Mouse (Mus musculus) liver, postnatal 0 days (tissue): Measurements from ENCODE around the gene BC024978. TPM values are rescaled to one million over a fixed set of nuclear protein-coding genes. Genes with fewer than 3 reads are reported as not detected.
"Not testable (repeated sequence)": the region's sequence is repeated elsewhere in the genome, so short reads cannot be mapped to it uniquely, and the experiment has no call there.

Experiments
- ATAC-seq: fragments of 200-750 bp; cut with Nextera tagmentation; 2 replicates; pipeline ENCODE4 v1.8.0; 2017; ENCODE audit warnings: mild to moderate bottlenecking, moderate library complexity
- DNase-seq: peaks from one replicate; pipeline ENCODE4 v3.0.0-alpha.2; 2016
- H3K27ac ChIP-seq: fragments of 300-500 bp; sonication (generic); 2 replicates; pipeline ENCODE4 v1.5.1; 2014; ENCODE audit warnings: antibody characterized with exemption, moderate library complexity, mild to moderate bottlenecking, low read depth
- H3K27me3 ChIP-seq: fragments of 300-500 bp; sonication (generic); 2 replicates; pipeline ENCODE4 v1.6.1; 2014; ENCODE audit warnings: low read length, control low read depth, mixed read lengths; ENCODE audit not compliant: insufficient read depth
- H3K36me3 ChIP-seq: fragments of 300-500 bp; sonication (generic); replicated peaks from 2 replicates; pipeline ENCODE4 v1.6.1; 2014; ENCODE audit warnings: mild to moderate bottlenecking, control low read depth, low read length, moderate library complexity, mixed read lengths; ENCODE audit not compliant: insufficient read depth
- H3K4me1 ChIP-seq: fragments of 300-500 bp; sonication (generic); 2 replicates; pipeline ENCODE4 v1.6.1; 2014; ENCODE audit warnings: antibody characterized with exemption, mild to moderate bottlenecking, control low read depth; ENCODE audit not compliant: insufficient read depth
- H3K4me2 ChIP-seq: fragments of 300-500 bp; sonication (generic); 2 replicates; pipeline ENCODE4 v1.6.1; 2014; ENCODE audit warnings: low read depth, mild to moderate bottlenecking, low read length, moderate library complexity, mixed read lengths
- H3K4me3 ChIP-seq: fragments of 300-500 bp; sonication (generic); 2 replicates; pipeline ENCODE4 v1.5.1; 2014; ENCODE audit warnings: low read depth, low read length
- H3K9ac ChIP-seq: fragments of 300-500 bp; sonication (generic); replicated peaks from 2 replicates; pipeline ENCODE4 v1.6.1; 2014; ENCODE audit warnings: mild to moderate bottlenecking, moderate library complexity
- H3K9me3 ChIP-seq: fragments of 300-500 bp; sonication (generic); 2 replicates; pipeline ENCODE4 v1.6.1; 2016; ENCODE audit warnings: mild to moderate bottlenecking, control low read depth, low read length, mixed read lengths
- CTCF ChIP-seq: sonication (generic); IDR thresholded peaks from 2 replicates; pipeline ENCODE4 v1.5.1; 2016; ENCODE audit warnings: antibody characterized with exemption, low read depth
- EP300 ChIP-seq: IDR thresholded peaks from 2 replicates; pipeline ENCODE4 v1.6.1; 2016; ENCODE audit warnings: antibody characterized with exemption, low read depth, mild to moderate bottlenecking
- WGBS: fragments of 180-500 bp; shearing (Covaris S2); extraction: QIAGEN DNeasy Blood & Tissue Kit; methylation state at CpG from one replicate; pipeline ENCODE4 v1.1.7; 2014; ENCODE audit not compliant: insufficient replicate concordance; 5-methylcytosine and 5-hydroxymethylcytosine counted together
- polyA plus RNA-seq: library from polyadenylated mRNA; unstranded; fragments of >200 nt; fragmentation: Nextera tagmentation; extraction: Ambion mirVana; gene quantifications from 2 replicates; pipeline ENCODE4 v1.2.1, GENCODE M21; 2015

Gene BC024978
- polyA plus RNA-seq, 1 experiment from 2014 or later = 1.00 TPM

GRCm38 (mm10) chr7:27233300-27233699, 37.7 kb downstream of the BC024978 start:
- no peak for ATAC-seq
- Histone ChIP-seq H3K27me3 (no peaks in the 10 kb centered on the region), H3K4me2 (peak overlapping the region; percentile 68), H3K4me3 (peak overlapping the region; percentile 66), H3K4me1 (peaks cover 7% of the 10 kb centered on the region), H3K9ac (peak overlapping the region; percentile 59), H3K27ac (peak overlapping the region; percentile 58; the same call in 1 of the 2 replicates), H3K9me3 (no peaks in the 10 kb centered on the region), H3K36me3 (no peaks in the 10 kb centered on the region)
- TF ChIP-seq CTCF = no peak
- no peak for TF ChIP-seq EP300
- WGBS = 6% methylated on average over 5 of the region's 6 CpGs
- DNase-seq = no peak

DNA sequence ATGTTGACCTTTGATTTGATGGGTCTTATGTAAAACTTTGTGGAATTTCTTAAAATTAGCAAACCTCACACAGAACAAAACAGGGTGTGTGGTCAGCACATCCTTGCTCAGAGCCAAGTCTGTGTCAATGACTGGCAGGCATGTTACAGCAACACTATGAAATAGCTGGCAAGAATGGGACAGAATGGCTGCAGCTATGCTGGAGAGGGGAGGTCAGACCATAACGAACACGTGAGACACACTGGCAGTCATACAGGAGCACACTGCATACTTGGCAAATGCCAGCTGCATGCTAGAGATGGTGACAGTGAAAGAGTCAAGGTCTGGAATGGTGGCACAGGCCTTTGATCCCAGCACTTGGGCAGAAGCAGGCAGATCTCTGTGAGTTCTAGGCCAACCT, 40.1 kb downstream of the BC024978 start:
- no peaks in the 10 kb centered on the region for H3K9me3 ChIP-seq
- peaks cover 9% of the 10 kb centered on the region; the same call in 1 of the 2 replicates for H3K36me3 ChIP-seq
- no peak overlapping the region for H3K27ac ChIP-seq
- DNase-seq = no peak
- WGBS = 90% methylated on average over 2 of the region's 2 CpGs
- no peak overlapping the region for H3K4me2 ChIP-seq
- H3K27me3 ChIP-seq = no peaks in the 10 kb centered on the region
- ATAC-seq = no peak
- H3K4me3 ChIP-seq = no peak overlapping the region
- H3K4me1 ChIP-seq = peaks cover 7% of the 10 kb centered on the region
- H3K9ac ChIP-seq = no peak overlapping the region
- TF ChIP-seq CTCF (no peak), EP300 (no peak)

GRCm38 (mm10) chr7:27237527-27237926, 41.9 kb downstream of the BC024978 start:
- Histone ChIP-seq H3K27me3 (no peaks in the 10 kb centered on the region), H3K36me3 (peaks cover 16% of the 10 kb centered on the region), H3K4me2 (no peak overlapping the region), H3K4me1 (peaks cover 7% of the 10 kb centered on the region), H3K9ac (no peak overlapping the region), H3K27ac (no peak overlapping the region), H3K9me3 (no peaks in the 10 kb centered on the region), H3K4me3 (no peak overlapping the region)
- WGBS = 85% methylated on average over 2 of the region's 2 CpGs
- no peak for DNase-seq
- no peak for ATAC-seq
- peak; percentile 41 for TF ChIP-seq CTCF
- no peak for TF ChIP-seq EP300

DNA sequence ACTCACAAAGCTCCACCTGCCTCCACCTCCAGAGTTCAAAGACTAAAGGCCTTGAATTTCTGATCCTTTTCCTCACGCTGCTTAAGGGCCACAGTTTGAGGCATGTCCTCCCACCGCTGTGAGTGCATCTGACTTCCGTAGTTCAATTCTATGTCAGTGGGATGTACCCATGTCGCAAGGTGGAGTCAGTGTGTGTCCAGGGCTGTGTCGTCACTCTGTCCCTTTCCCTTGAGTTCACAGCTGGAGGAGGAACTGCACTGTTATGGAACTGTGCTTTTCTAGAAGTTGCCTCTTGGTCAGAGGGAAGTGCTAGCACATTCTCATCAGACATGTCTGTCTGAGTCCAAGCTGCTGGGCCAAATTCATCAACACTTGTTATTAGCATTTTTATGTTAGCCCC, 43.0 kb downstream of the BC024978 start:
- H3K9ac ChIP-seq = no peak overlapping the region
- TF ChIP-seq CTCF = no peak
- no peak for TF ChIP-seq EP300
- no peaks in the 10 kb centered on the region for H3K9me3 ChIP-seq
- ATAC-seq (peak; percentile 72), DNase-seq (peak; percentile 52)
- no peak overlapping the region for H3K4me3 ChIP-seq
- no peak overlapping the region for H3K4me2 ChIP-seq
- H3K27ac ChIP-seq = peak overlapping the region; percentile 22; the same call in 1 of the 2 replicates
- 65% methylated on average over 5 of the region's 5 CpGs for WGBS
- peaks cover 22% of the 10 kb centered on the region for H3K36me3 ChIP-seq
- no peaks in the 10 kb centered on the region for H3K27me3 ChIP-seq
- H3K4me1 ChIP-seq = peaks cover 3% of the 10 kb centered on the region

- no peaks in the 10 kb centered on the region for H3K9me3 ChIP-seq
- DNase-seq (no peak), ATAC-seq (no peak)
- no peaks in the 10 kb centered on the region for H3K4me1 ChIP-seq
- no peak for TF ChIP-seq CTCF
- no peak for TF ChIP-seq EP300
- H3K4me2 ChIP-seq = no peak overlapping the region
- H3K27me3 ChIP-seq = no peaks in the 10 kb centered on the region
- H3K36me3 ChIP-seq = peaks cover 23% of the 10 kb centered on the region
- no peak overlapping the region for H3K4me3 ChIP-seq
- H3K27ac ChIP-seq = no peak overlapping the region
- no peak overlapping the region for H3K9ac ChIP-seq
- WGBS = 64% methylated on average over 8 of the region's 8 CpGs
These were observed 47.6 kb downstream of the BC024978 start for GRCm38 (mm10) chr7:27243211-27243610.

GRCm38 (mm10) chr7:27244088-27244487, 48.5 kb downstream of the BC024978 start:
- H3K9ac ChIP-seq, H3K4me1 ChIP-seq, H3K4me2 ChIP-seq, H3K4me3 ChIP-seq, H3K27ac ChIP-seq, H3K9me3 ChIP-seq, H3K27me3 ChIP-seq, ATAC-seq: not testable (repeated sequence)
- TF ChIP-seq CTCF = peak; percentile 57
- H3K36me3 ChIP-seq = peaks cover 23% of the 10 kb centered on the region
- peak; percentile 45 for DNase-seq
- 68% methylated on average over 2 of the region's 2 CpGs for WGBS

DNA sequence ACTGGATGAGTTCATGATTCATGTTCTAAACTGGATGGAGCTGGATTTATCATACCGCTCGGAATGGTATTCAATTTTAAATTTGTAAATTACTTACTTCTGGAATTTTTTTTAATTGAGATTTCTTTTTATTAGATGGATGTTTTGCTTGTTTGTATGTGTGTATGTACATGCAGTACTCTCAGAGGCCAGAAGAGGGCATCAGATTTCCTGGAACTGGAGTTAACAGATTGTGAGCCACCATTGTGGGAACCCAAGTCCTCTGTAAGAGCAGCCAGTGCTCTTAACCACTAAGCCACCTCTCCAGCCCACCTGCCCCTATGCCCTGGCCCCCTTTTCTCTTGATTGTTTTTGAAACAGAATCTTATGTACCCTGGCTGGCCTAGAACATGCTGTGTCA, 53.6 kb downstream of the BC024978 start:
- Histone ChIP-seq H3K27ac (no peak overlapping the region), H3K9me3 (no peaks in the 10 kb centered on the region), H3K27me3 (no peaks in the 10 kb centered on the region), H3K36me3 (no peaks in the 10 kb centered on the region; the same call in 1 of the 2 replicates), H3K4me1 (0 out of 2 replicates have a peak, but pooled peaks cover 3% of the 10 kb centered on the region), H3K9ac (no peak overlapping the region), H3K4me2 (no peak overlapping the region), H3K4me3 (no peak overlapping the region)
- DNase-seq = peak; percentile 46
- 86% methylated on average over 2 of the region's 2 CpGs for whole genome bisulfite sequencing
- peak; percentile 66 for TF ChIP-seq CTCF
- TF ChIP-seq EP300 = no peak
- no peak for ATAC-seq
